Mouse (Mus musculus) CD4-positive, CD25-positive, alpha-beta regulatory T cell, adult 2 months (primary cell): Measurements from ENCODE around the gene Olfr1105.

Source experiments
- DNase-seq: peaks from one replicate; pipeline ENCODE4 v3.0.0-alpha.2; 2012; ENCODE audit warnings: low read depth, low spot score

The Olfr1105 gene

GRCm38 (mm10) chr2:87036431-87036830, at the start of gene Olfr1105:
TSS of gene Olfr1105 (minus strand) at chr2:87036531.
- DNase-seq: no peak

GRCm38 (mm10) chr2:87075717-87076116, 39.4 kb upstream of the Olfr1105 start, which contains the start of gene Olfr1107:
TSS of gene Olfr1107 (minus strand) at chr2:87075817.
- DNase-seq: no peak

- DNase-seq: no peak
These were observed 15.8 kb upstream of the Olfr1105 start, which contains the start of gene Olfr1106 for GRCm38 (mm10) chr2:87052173-87052572. TSS of gene Olfr1106 (minus strand) at chr2:87052273.

- DNase-seq: no peak
These were observed 9.4 kb downstream of the Olfr1105 start, which contains the start of gene Olfr1104 for GRCm38 (mm10) chr2:87026980-87027379. TSS of gene Olfr1104 (minus strand) at chr2:87027080.

GRCm38 (mm10) chr2:86998098-86998497, 38.2 kb downstream of the Olfr1105 start, which contains the start of gene Olfr1102:
TSS of gene Olfr1102 (plus strand) at chr2:86998398.
- DNase-seq: no peak

- DNase-seq: no peak
These were observed 45.2 kb downstream of the Olfr1105 start, which contains the start of gene Olfr1101 for GRCm38 (mm10) chr2:86991121-86991520. TSS of gene Olfr1101 (minus strand) at chr2:86991221.
